Mouse (Mus musculus) erythroblast, embryonic 14.5 days (primary cell): ENCODE data around the gene Hoxa7. TPM values are rescaled to one million over a fixed set of nuclear protein-coding genes. Genes with fewer than 3 reads are reported as not detected.

ENCODE experiments used
- H3K27me3 ChIP-seq: 2 replicates; pipeline ENCODE4 v1.6.1; 2012; ENCODE audit warnings: inconsistent platforms; ENCODE audit not compliant: control insufficient read depth
- H3K36me3 ChIP-seq: 2 replicates; pipeline ENCODE4 v1.6.1; 2012; ENCODE audit warnings: mild to moderate bottlenecking, inconsistent platforms; ENCODE audit not compliant: control insufficient read depth
- H3K4me1 ChIP-seq: 2 replicates; pipeline ENCODE4 v1.6.1; 2012; ENCODE audit warnings: inconsistent platforms; ENCODE audit not compliant: control insufficient read depth
- H3K4me3 ChIP-seq: replicated peaks from 2 replicates; pipeline ENCODE3; 2012; ENCODE audit warnings: moderate library complexity, mild to moderate bottlenecking, inconsistent platforms
- H3K9me3 ChIP-seq: 2 replicates; pipeline ENCODE4 v1.6.1; 2012; ENCODE audit warnings: low read length, inconsistent platforms, mixed read lengths; ENCODE audit not compliant: control insufficient read depth
- GATA1 ChIP-seq: IDR thresholded peaks from 2 replicates; pipeline ENCODE4 v1.6.1; 2012; ENCODE audit warnings: low read length, inconsistent platforms, mixed read lengths
- TAL1 ChIP-seq: IDR thresholded peaks from 3 replicates; pipeline ENCODE4 v1.6.1; 2012; ENCODE audit warnings: low read length, inconsistent platforms, mixed read lengths
- polyA plus RNA-seq: library from polyadenylated mRNA; stranded (reverse); fragments of >175 nt; gene quantifications from 2 replicates; pipeline ENCODE4 v1.2.3, GENCODE M21; 2012

Gene Hoxa7
- polyA plus RNA-seq, 1 experiment = 0.02 TPM

DNA sequence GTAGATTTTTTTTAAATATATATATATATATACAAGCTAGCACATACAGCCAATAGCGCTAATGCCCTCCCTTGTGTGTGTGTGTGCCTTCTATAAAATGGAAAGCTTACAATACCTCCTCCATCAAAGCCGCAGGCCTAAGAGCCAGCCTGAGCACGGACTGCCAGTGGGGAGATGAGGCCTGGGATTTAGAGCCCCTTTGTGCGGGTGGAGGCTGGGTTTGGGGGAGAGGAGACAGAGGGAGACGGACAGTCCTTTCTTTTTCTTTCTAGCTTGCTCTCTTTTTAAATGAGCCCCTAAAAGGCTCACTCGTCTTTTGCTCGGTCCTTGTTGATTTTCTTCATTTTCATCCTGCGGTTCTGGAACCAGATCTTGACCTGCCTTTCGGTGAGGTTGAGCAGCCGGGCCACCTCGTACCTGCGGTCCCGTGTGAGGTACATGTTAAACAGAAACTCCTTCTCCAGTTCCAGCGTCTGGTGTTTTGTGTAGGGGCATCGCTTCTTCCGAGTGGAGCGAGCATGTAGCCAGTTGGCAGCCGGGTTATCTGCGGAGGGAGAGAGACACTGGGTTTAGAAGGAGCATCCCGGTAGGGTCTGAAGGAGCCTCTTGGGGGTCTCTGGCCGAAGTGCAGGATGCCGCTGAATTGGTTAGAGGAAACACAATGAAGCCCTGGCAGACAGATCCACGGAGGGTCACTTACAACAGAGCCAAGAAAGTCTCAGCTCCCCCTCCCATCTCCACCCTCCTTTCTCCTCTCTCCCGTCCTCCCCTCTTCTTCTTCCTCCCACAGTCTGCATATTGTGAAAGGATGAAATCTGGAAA is 2.5 kb upstream of the Hoxa7 start:
- H3K36me3 ChIP-seq = no peaks in the 10 kb centered on the region
- no peak for TF ChIP-seq TAL1
- TF ChIP-seq GATA1 = no peak

DNA sequence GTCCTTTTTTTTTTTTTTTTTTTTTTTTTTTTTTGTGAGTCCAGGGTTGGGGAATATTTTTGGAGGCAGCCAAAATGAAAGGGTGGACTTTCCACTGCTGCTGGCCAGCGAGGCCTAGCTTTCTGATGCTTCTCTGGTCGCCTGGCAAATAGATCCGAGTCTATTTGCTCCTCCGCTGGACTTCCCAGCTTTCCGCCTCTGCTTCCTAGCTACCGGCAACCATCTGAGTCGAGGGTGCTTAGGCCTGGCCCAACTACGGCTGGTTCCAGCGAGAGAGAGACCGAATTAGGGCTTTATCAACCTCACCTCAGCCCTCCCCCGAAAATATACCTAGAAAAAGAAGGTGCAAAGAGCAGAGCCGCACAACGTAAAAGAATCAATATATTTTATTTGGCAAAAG is 1.1 kb upstream of the Hoxa7 start:
- Histone ChIP-seq H3K9me3 (peaks cover 9% of the 10 kb centered on the region), H3K36me3 (no peaks in the 10 kb centered on the region), H3K27me3 (peaks cover 100% of the 10 kb centered on the region), H3K4me1 (peaks cover 3% of the 10 kb centered on the region), H3K4me3 (no peak overlapping the region)
- TF ChIP-seq GATA1 = no peak
- TF ChIP-seq TAL1 = no peak

More for the DNA sequence above, 2.5 kb upstream of the Hoxa7 start:
- peaks cover 9% of the 10 kb centered on the region for H3K9me3 ChIP-seq
- H3K27me3 ChIP-seq = peaks cover 100% of the 10 kb centered on the region
- peaks cover 3% of the 10 kb centered on the region for H3K4me1 ChIP-seq
- H3K4me3 ChIP-seq = no peak overlapping the region

DNA sequence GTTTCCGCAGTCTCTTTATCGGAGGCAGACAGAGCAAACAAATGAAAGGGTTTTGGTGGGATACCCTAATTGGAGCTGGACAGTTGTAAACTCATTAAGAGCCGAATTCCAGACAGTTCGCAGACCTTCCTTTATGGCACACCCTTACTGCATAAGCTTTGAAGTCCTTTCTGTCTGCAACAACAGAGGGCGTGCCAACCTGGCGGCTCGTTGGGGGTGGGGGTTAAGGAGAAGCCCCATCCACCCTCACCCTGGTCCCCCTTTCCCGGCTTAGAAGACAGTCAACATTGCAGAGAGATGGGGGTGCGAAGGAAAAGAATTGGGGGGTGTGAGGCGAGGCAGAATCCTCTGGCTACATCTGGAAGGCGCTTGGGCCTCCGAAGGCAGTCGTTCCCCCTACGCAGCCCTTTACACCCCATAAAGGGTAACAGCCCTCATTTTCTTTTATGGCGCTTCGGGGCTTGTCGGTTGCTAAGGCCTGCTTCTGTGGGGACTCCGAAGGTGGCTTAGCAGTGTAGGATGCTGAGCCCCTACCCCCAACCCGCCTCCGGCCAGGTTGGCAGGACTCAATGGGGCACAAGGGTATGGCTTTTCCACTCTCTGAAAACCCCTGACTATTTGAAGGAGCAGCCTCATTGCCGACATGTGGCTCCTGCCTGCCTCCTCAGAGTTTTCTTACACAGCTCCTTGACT is 485 bp upstream of the Hoxa7 start:
- H3K9me3 ChIP-seq = peaks cover 9% of the 10 kb centered on the region

DNA sequence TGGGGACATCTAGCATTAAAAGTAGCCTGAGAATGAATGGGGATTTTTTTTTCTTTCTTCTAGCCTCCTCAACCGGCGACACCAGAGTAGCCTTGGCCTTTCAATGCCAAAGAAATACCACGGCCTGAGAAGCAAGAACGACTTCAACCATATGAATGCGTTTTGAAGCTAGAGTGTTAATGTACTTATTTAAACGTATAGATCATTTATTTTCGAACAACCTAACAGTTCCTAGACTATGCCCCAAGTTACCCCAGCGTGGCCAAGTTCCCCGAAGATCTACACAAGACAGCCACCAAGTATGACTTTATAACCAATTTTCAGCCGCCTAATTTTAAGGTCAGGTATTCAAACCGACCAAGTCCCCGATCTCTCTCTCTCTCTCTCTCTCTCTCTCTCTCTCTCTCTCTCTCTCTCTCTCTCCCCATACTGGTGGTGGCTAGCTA is 766 bp downstream of the Hoxa7 start:
- H3K27me3 ChIP-seq = peaks cover 100% of the 10 kb centered on the region
- no peak for TF ChIP-seq TAL1
- no peak for TF ChIP-seq GATA1
- H3K36me3 ChIP-seq = no peaks in the 10 kb centered on the region
- H3K9me3 ChIP-seq = peaks cover 9% of the 10 kb centered on the region
- no peak overlapping the region for H3K4me3 ChIP-seq
- H3K4me1 ChIP-seq = peaks cover 3% of the 10 kb centered on the region

More for the DNA sequence above, 485 bp upstream of the Hoxa7 start:
- Histone ChIP-seq H3K27me3 (peaks cover 100% of the 10 kb centered on the region), H3K4me1 (peaks cover 3% of the 10 kb centered on the region), H3K4me3 (no peak overlapping the region), H3K36me3 (no peaks in the 10 kb centered on the region)
- TF ChIP-seq GATA1 = no peak
- TF ChIP-seq TAL1 = no peak

DNA sequence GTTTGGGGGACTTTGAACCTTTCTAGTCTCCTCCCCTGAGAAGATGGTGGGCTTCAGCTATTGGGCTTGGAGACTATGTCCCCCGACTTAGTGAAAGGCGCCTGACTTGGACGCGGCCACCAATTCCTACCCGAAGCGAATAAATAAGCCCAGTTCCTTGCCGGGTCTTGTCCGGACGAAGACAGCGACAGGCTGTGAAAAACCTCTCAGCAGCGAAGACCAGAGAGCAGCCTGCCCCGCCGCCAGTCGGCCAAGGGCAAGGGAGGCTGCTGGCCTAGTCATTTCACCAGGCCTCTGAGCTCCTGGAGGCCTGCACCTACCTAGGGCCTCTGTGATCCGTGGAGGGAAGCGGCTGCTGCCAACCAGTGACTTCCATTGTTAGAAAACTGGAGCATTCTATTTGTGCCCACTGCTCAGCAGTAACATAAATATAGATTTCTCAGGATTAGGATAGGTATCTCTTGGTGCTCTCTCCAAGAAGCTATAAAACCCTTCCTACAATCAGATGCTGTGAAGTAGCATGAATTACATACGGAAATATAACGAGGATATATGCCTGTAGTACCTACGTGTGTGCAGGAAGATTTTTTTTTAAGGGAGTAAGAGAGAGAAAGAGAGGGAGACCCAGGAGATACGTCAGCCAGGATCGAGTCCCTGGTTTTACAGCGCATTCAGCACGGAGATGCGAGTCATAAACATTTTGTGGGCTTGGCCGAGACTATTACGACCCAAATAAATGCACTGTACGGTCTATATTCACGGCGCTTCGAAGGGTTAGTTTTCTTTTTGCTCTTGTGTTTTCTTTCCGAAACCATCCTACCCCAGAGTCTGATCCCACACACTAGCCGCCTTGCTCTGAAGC is 1.4 kb downstream of the Hoxa7 start:
- TF ChIP-seq TAL1 = no peak
- no peak for TF ChIP-seq GATA1
- Histone ChIP-seq H3K4me3 (no peak overlapping the region), H3K9me3 (peaks cover 3% of the 10 kb centered on the region; the same call in 1 of the 2 replicates), H3K27me3 (peaks cover 100% of the 10 kb centered on the region), H3K4me1 (peaks cover 3% of the 10 kb centered on the region), H3K36me3 (no peaks in the 10 kb centered on the region)

DNA sequence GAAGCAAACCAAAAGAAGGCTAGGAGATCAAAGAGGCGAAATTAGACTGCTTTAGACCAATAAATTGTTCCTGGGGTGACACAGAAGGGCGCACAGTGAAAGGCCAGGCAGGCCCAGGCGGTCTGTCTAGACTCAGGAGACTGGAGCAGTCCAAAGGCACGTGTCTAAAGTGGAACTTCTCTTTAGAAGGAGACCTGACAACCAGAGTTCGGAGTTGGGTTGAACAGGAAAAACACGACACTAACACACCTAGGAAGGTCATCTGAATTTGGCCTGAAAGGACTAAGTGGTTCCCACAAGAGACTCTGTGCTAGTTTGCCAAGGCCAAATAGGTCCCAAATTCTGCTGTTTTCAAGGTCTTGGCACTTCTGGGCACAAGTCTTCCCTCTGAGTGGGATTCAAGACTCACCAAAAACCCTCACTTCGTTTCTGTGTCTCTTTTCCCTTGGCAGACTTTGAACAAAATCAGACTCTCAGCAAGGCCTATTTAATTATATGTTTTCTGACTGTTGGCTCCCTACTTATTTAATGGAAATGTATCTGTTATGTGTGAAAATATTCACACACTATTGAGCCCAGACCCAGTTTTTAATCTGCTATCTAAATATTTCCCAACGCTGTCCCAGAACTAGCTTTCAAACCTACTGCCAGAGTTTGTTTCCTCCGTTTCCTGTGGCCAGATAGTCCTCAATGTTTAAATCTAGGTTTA is 2.3 kb downstream of the Hoxa7 start:
- TF ChIP-seq TAL1 = no peak
- no peak for TF ChIP-seq GATA1
- Histone ChIP-seq H3K9me3 (peaks cover 3% of the 10 kb centered on the region; the same call in 1 of the 2 replicates), H3K27me3 (peaks cover 100% of the 10 kb centered on the region), H3K4me1 (peaks cover 3% of the 10 kb centered on the region), H3K36me3 (no peaks in the 10 kb centered on the region), H3K4me3 (no peak overlapping the region)

DNA sequence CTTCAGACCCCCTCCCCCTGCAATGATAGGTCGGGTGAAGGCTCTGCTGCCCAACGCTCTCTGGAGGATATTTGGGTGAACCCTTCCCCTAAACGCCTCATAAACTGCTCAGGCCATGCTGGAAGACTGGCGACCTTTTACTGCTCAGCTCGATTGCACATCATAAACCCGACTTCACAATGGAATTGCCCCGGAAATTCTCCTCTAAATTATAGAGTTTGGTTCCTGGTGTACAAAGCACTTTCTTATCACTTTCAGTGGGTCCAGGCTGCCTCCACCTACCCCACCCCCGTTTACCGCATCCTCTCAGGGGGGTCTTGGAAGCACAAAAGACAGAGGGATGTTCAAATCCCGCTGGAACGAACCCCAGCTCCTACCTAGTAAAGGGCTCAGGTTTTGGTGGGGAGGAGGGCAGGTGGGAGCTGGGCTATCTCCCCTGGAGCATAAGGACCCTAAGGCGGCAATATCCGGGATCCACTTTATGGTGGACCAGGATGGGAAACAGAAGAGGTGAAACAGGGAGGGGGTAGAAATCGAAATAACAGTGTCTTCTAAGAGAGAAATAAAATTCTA is 2.9 kb downstream of the Hoxa7 start:
- peaks cover 100% of the 10 kb centered on the region for H3K27me3 ChIP-seq
- no peaks in the 10 kb centered on the region for H3K36me3 ChIP-seq
- no peak overlapping the region for H3K4me3 ChIP-seq
- H3K4me1 ChIP-seq = peaks cover 3% of the 10 kb centered on the region
- H3K9me3 ChIP-seq = peaks cover 3% of the 10 kb centered on the region; the same call in 1 of the 2 replicates
- no peak for TF ChIP-seq TAL1

DNA sequence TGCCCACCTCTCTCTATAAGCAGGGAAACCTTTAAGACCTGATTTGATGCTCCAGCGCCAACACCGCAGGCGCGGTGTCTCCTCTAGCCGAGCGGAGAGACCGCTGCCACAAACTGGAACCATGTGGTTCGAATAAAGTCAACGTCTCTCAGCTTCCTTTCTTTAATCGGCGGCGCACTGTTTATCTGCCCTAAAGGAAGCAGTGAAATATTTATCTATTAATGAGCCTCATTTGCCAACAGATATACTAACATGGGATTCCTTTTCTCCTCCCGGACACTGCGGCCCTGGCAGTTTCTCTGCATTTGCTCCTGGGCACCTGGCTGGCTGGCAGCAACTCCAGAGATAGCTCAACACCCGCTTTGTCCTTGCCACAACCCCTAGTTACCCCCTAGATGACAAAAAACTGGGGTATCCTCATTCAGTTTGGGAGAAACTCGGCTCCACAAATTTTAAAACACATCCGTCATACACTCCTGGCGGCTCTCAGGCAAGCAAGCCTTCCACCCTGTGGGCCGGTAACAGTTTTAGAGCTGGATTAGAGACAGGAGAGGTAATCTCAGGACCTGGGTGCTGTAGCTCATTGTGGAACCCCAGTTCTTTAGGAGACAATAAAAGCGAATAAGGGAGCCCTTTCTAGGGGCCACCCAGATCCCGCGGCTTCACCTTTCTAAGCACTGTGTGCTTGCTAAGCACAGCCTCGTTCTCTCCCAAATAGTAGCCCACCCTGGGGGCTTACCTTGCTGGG is 3.6 kb downstream of the Hoxa7 start:
- TF ChIP-seq GATA1 (no peak), TAL1 (no peak)
- Histone ChIP-seq H3K27me3 (peaks cover 100% of the 10 kb centered on the region), H3K36me3 (no peaks in the 10 kb centered on the region), H3K4me1 (peaks cover 3% of the 10 kb centered on the region), H3K9me3 (peaks cover 3% of the 10 kb centered on the region; the same call in 1 of the 2 replicates), H3K4me3 (no peak overlapping the region)
